Mouse (Mus musculus) liver, embryonic 15.5 days (tissue): ENCODE measurements around the gene Rnf44. TPM values are rescaled to one million over a fixed set of nuclear protein-coding genes. Genes with fewer than 3 reads are reported as not detected.

Experiments used
- ATAC-seq: fragments of 200-750 bp; cut with Nextera tagmentation; 2 replicates; pipeline ENCODE4 v1.8.0; 2017; ENCODE audit warnings: moderate number of reproducible peaks, mild to moderate bottlenecking, moderate library complexity; ENCODE audit not compliant: insufficient read depth
- H3K27ac ChIP-seq: fragments of 300-500 bp; sonication (generic); replicated peaks from 2 replicates; pipeline ENCODE4 v1.5.1; 2015; ENCODE audit warnings: mild to moderate bottlenecking, inconsistent platforms
- H3K27me3 ChIP-seq: fragments of 300-500 bp; sonication (generic); 2 replicates; pipeline ENCODE4 v1.6.1; 2015; ENCODE audit warnings: mild to moderate bottlenecking, inconsistent platforms
- H3K36me3 ChIP-seq: fragments of 300-500 bp; sonication (generic); replicated peaks from 2 replicates; pipeline ENCODE4 v1.6.1; 2015; ENCODE audit warnings: moderate library complexity, mild to moderate bottlenecking, inconsistent platforms
- H3K4me1 ChIP-seq: fragments of 300-500 bp; sonication (generic); replicated peaks from 2 replicates; pipeline ENCODE4 v1.6.1; 2015; ENCODE audit warnings: inconsistent platforms
- H3K4me2 ChIP-seq: fragments of 300-500 bp; sonication (generic); 2 replicates; pipeline ENCODE4 v1.6.1; 2015; ENCODE audit warnings: moderate library complexity, mild to moderate bottlenecking, inconsistent platforms
- H3K4me3 ChIP-seq: fragments of 300-500 bp; sonication (generic); replicated peaks from 2 replicates; pipeline ENCODE4 v1.5.1; 2015; ENCODE audit warnings: mild to moderate bottlenecking, inconsistent platforms
- H3K9ac ChIP-seq: fragments of 300-500 bp; sonication (generic); 2 replicates; pipeline ENCODE4 v1.6.1; 2015; ENCODE audit warnings: moderate library complexity, mild to moderate bottlenecking, inconsistent platforms
- H3K9me3 ChIP-seq: fragments of 300-500 bp; sonication (generic); replicated peaks from 2 replicates; pipeline ENCODE4 v1.6.1; 2016; ENCODE audit warnings: inconsistent platforms
- WGBS: fragments of 180-500 bp; shearing (Covaris S2); methylation state at CpG from one replicate; pipeline ENCODE4 v1.1.7; 2015; ENCODE audit warnings: mixed read lengths; ENCODE audit not compliant: insufficient replicate concordance; 5-methylcytosine and 5-hydroxymethylcytosine counted together
- polyA plus RNA-seq: library from polyadenylated mRNA; unstranded; fragments of >200 nt; fragmentation: Nextera tagmentation; extraction: Ambion mirVana; gene quantifications from 2 replicates; pipeline ENCODE4 v1.2.1, GENCODE M21; 2015

The Rnf44 gene
- polyA plus RNA-seq, 1 experiment from 2014 or later = 24.9 TPM

DNA sequence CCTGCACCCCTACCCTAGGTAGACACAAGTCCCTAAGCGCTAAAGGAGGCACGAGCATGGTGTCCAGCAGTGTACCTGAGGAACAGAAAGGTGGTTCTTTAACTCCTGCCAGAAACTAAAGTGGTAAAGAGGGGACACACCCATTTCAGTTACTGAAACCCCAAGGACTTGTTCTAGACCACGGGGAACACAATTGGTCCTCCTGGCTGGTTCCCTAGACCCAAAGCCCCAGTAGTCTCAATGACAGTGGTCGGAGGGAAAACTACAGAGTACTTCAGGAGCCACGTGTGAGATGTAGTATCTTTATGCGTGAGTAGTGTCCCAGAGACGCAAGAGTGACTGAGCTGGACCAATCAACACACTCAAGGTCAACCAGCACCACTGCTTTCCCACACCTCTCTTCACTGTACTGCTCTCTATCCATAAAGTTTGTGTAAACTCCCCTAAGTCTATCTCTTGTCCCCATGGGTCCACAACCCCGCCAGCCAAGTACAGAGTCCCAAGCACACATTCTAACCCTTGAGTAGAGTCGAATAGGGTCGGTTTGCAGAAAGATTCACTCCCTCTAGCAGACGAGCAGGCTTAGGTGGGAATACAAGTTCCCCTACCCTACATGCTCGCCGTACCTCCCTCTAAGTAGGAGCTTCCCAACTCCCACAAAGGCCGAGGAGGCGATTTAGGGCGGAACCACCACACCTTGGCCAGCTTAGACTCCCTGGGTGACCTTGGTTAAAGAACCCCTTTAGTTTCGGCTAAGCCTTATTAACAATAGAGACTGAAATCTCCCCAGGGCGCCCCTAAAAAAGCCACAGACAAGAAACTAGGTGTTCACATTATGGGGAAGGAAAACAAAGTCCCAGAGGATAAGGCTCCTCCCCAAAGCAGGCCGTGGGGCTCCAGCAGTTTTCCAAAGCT is 7.3 kb downstream of the Rnf44 start:
- WGBS = 5% methylated on average over 19 of the region's 19 CpGs
- Histone ChIP-seq H3K4me3 (peak overlapping the region; percentile 94), H3K9me3 (no peaks in the 10 kb centered on the region), H3K36me3 (peaks cover 30% of the 10 kb centered on the region), H3K4me1 (peaks cover 81% of the 10 kb centered on the region), H3K4me2 (peak overlapping the region; percentile 94), H3K27me3 (no peaks in the 10 kb centered on the region), H3K9ac (peak overlapping the region; percentile 92), H3K27ac (peak overlapping the region; percentile 96)
- no peak for ATAC-seq

DNA sequence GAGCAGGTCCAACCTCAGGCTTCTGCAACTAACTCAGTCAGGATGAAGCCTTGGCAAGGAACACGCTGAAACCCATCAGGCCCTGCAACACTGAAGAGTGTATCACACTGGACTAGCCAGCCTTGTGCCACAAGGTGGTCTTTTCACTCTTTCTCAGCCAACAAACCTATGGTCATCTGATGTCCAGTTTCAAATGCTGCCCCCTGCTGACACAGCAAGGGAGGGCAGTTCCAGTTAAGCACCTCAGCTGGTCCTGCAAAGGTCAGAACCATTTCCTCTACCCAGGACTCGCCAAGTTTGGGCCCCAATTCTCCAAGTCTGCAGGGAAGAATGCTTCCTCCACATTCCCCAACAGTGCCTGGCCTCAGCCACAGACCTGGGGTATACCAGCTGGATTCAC is 8.5 kb downstream of the Rnf44 start:
- peak overlapping the region; percentile 96 for H3K27ac ChIP-seq
- no peaks in the 10 kb centered on the region for H3K9me3 ChIP-seq
- H3K27me3 ChIP-seq = no peaks in the 10 kb centered on the region
- H3K4me2 ChIP-seq = peak overlapping the region; percentile 94
- peaks cover 42% of the 10 kb centered on the region for H3K36me3 ChIP-seq
- H3K4me3 ChIP-seq = 0 out of 2 replicates have a peak overlapping the region, but pooled peaks have one; percentile 6
- ATAC-seq = no peak
- H3K9ac ChIP-seq = peak overlapping the region; percentile 31; the same call in 1 of the 2 replicates
- WGBS = 51% methylated on average over 2 of the region's 2 CpGs
- H3K4me1 ChIP-seq = peaks cover 81% of the 10 kb centered on the region

GRCm38 (mm10) chr13:54684140-54684896 is 9.4 kb downstream of the Rnf44 start:
- peaks cover 81% of the 10 kb centered on the region for H3K4me1 ChIP-seq
- peak overlapping the region; percentile 31; the same call in 1 of the 2 replicates for H3K9ac ChIP-seq

GRCm38 (mm10) chr13:54683301-54683700 is 10.4 kb downstream of the Rnf44 start:
- WGBS = 88% methylated on average over 3 of the region's 3 CpGs

More at GRCm38 (mm10) chr13:54684140-54684896, 9.4 kb downstream of the Rnf44 start:
- Histone ChIP-seq H3K9me3 (no peaks in the 10 kb centered on the region), H3K27ac (peak overlapping the region; percentile 53; the same call in 1 of the 2 replicates), H3K4me3 (no peak overlapping the region), H3K27me3 (no peaks in the 10 kb centered on the region), H3K4me2 (peak overlapping the region; percentile 15), H3K36me3 (peaks cover 49% of the 10 kb centered on the region)
- ATAC-seq = no peak
- 76% methylated on average over 3 of the region's 3 CpGs for WGBS

GRCm38 (mm10) chr13:54681291-54681690 is 12.4 kb downstream of the Rnf44 start:
- Histone ChIP-seq H3K9ac (peak overlapping the region; percentile 61), H3K4me1 (peaks cover 66% of the 10 kb centered on the region), H3K27me3 (no peaks in the 10 kb centered on the region), H3K4me2 (peak overlapping the region; percentile 79), H3K27ac (peak overlapping the region; percentile 96), H3K36me3 (peaks cover 56% of the 10 kb centered on the region), H3K4me3 (peak overlapping the region; percentile 53; the same call in 1 of the 2 replicates), H3K9me3 (no peaks in the 10 kb centered on the region)
- WGBS = 36% methylated on average over 8 of the region's 8 CpGs
- ATAC-seq = no peak

More at GRCm38 (mm10) chr13:54683301-54683700, 10.4 kb downstream of the Rnf44 start:
- no peak overlapping the region for H3K4me2 ChIP-seq
- no peak for ATAC-seq
- H3K9me3 ChIP-seq = no peaks in the 10 kb centered on the region
- no peak overlapping the region for H3K4me3 ChIP-seq
- H3K9ac ChIP-seq = no peak overlapping the region
- peaks cover 56% of the 10 kb centered on the region for H3K36me3 ChIP-seq
- H3K27ac ChIP-seq = 0 out of 2 replicates have a peak overlapping the region, but pooled peaks have one; percentile 33
- peaks cover 77% of the 10 kb centered on the region for H3K4me1 ChIP-seq
- no peaks in the 10 kb centered on the region for H3K27me3 ChIP-seq

DNA sequence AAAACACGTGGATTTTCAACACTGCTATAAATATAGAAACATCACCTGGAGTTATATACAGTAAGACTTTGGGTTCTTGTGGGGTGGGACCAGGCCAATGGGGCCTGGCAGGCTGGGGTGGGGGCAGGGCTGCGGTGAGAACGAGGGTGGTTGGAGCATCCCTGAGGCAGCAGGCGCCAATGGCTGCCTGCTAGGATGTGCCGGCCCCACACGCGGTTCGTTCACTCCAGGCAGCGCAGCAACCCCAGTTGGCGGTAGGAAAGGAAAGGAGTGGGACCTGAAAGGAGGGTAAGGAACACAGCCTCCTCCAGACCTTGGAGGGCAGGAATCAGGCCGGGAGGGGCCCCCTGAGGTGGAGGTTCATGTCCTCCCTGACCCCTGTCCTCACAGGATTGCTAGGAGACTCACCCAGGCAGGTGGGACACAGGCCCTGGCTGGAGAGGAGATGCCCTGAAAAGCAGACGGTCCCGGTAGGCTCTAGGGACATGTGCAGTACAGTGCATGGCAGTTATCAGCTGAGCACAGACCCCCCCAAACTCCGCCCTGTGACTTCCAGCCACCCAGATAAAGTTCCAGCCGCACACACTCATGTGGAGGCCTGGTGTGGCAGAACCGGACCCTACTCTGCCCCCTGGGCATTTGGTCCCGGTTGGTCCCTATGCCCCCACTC is 13.4 kb downstream of the Rnf44 start:
- H3K4me3 ChIP-seq = peak overlapping the region; percentile 53
- peak; percentile 95 for ATAC-seq
- H3K36me3 ChIP-seq = peaks cover 56% of the 10 kb centered on the region
- no peaks in the 10 kb centered on the region for H3K9me3 ChIP-seq
- H3K27ac ChIP-seq = peak overlapping the region; percentile 96
- WGBS = 46% methylated on average over 17 of the region's 17 CpGs
- peaks cover 64% of the 10 kb centered on the region for H3K4me1 ChIP-seq
- no peaks in the 10 kb centered on the region for H3K27me3 ChIP-seq
- H3K9ac ChIP-seq = peak overlapping the region; percentile 61
- peak overlapping the region; percentile 79 for H3K4me2 ChIP-seq

- ATAC-seq = no peak
- peaks cover 45% of the 10 kb centered on the region for H3K36me3 ChIP-seq
Observed at GRCm38 (mm10) chr13:54678263-54678662, 15.4 kb downstream of the Rnf44 start.

DNA sequence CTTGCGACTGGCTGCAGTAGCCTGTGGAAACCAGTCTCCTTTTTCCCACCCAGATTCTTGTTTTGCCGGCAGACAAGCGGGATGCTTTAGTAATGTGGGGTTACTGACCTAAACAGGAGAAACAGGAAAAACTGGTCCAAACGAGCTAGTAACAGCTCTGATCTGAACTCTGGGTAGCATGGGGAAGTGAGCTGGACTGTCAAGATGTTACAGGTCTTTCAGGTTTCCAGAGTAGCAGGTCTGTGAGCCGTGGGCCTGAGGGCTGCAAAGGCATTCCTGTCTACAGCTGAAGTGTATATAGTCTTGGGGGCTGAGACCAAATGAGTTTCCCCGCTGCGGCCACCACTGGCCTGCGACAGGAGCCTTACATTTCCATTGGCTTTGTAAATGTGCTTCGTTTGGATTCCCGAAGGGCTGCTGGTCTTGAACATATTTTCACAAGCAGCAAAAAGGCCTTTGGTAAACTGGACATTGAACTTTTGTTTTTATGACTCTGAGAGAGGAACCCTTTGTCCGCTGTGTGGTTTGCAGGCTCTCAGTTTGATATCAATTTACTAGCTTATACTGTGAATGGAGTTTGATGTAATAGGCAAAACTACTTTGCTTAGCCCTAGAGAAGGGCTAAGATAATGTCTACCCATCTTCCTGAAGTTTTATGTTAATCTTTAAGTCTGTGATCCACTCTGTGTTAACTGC is 17.7 kb downstream of the Rnf44 start:
- H3K4me3 ChIP-seq = no peak overlapping the region
- peaks cover 32% of the 10 kb centered on the region for H3K4me1 ChIP-seq
- 61% methylated on average over 11 of the region's 11 CpGs for WGBS
- no peak for ATAC-seq
- H3K9me3 ChIP-seq = no peaks in the 10 kb centered on the region
- no peak overlapping the region for H3K9ac ChIP-seq
- H3K27me3 ChIP-seq = no peaks in the 10 kb centered on the region
- H3K4me2 ChIP-seq = no peak overlapping the region
- 0 out of 2 replicates have a peak overlapping the region, but pooled peaks have one; percentile 1 for H3K27ac ChIP-seq
- peaks cover 23% of the 10 kb centered on the region for H3K36me3 ChIP-seq

More at GRCm38 (mm10) chr13:54678263-54678662, 15.4 kb downstream of the Rnf44 start:
- Histone ChIP-seq H3K4me1 (peaks cover 47% of the 10 kb centered on the region), H3K9ac (no peak overlapping the region), H3K27me3 (no peaks in the 10 kb centered on the region), H3K27ac (0 out of 2 replicates have a peak overlapping the region, but pooled peaks have one; percentile 3), H3K4me2 (no peak overlapping the region), H3K4me3 (no peak overlapping the region), H3K9me3 (no peaks in the 10 kb centered on the region)
- 77% methylated on average over 4 of the region's 4 CpGs for WGBS

- Histone ChIP-seq H3K4me2 (no peak overlapping the region), H3K27ac (no peak overlapping the region), H3K36me3 (no peaks in the 10 kb centered on the region), H3K4me3 (no peak overlapping the region), H3K4me1 (no peaks in the 10 kb centered on the region), H3K9ac (no peak overlapping the region), H3K27me3 (no peaks in the 10 kb centered on the region), H3K9me3 (no peaks in the 10 kb centered on the region)
- WGBS = 65% methylated on average over 2 of the region's 2 CpGs
- ATAC-seq = no peak
Observed at GRCm38 (mm10) chr13:54670491-54670890, 23.2 kb downstream of the Rnf44 start.

GRCm38 (mm10) chr13:54665062-54665461 is 28.6 kb downstream of the Rnf44 start:
- Histone ChIP-seq H3K9me3 (no peaks in the 10 kb centered on the region), H3K4me2 (no peak overlapping the region), H3K27ac (no peak overlapping the region), H3K4me3 (no peak overlapping the region), H3K27me3 (no peaks in the 10 kb centered on the region), H3K9ac (no peak overlapping the region), H3K4me1 (no peaks in the 10 kb centered on the region), H3K36me3 (peaks cover 33% of the 10 kb centered on the region)
- WGBS = 75% methylated on average over 7 of the region's 7 CpGs
- no peak for ATAC-seq
